Mouse (Mus musculus) spleen, adult 12 weeks (tissue): ENCODE data around the gene Psmd7.

Experiments used
- DNase-seq: peaks from one replicate; pipeline ENCODE4 v3.0.0; 2022; ENCODE audit warnings: low spot score

Psmd7 gene

GRCm38 (mm10) chr8:107578132-107578531 is 10.1 kb downstream of the Psmd7 start:
- no peak for DNase-seq

DNA sequence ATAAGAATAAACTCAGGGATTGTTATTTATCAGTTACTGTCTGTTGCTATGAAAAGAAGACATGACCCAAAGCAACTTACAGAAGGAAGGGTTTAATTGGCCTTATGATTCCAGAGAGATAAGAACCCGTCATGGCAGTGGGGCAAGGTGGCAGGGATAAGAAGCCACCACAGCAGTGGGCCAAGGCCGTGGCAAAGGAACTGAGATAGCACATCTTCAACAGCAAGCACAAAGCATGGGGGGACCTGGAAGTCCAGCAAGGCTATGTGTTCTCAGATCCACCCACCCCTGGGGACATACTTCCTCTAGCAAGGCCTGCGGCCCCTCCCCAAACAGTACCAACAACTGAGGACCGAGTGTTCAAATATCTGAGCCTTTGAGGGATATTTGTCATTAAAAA is 10.6 kb downstream of the Psmd7 start:
- no peak for DNase-seq

DNA sequence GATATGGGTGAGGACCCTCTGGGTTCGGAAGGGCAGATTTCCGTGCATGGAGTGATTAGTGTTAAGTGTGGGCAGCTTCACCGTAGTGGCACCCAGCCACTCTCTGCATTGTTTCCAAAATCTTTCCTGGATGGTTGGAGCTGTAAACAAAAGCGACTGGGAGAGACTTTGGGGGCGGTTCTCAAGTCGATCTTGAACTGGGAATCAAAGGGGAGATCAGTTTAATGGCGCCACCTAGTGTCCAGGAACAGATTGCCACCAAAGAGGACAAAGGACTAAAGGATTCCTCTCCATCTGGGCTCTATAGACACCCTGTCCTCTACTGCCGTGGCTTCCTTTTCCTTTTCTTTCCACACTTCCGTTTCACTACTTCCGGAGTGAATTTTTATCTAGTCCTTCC is 11.6 kb downstream of the Psmd7 start:
- peak; percentile 63 for DNase-seq

DNA sequence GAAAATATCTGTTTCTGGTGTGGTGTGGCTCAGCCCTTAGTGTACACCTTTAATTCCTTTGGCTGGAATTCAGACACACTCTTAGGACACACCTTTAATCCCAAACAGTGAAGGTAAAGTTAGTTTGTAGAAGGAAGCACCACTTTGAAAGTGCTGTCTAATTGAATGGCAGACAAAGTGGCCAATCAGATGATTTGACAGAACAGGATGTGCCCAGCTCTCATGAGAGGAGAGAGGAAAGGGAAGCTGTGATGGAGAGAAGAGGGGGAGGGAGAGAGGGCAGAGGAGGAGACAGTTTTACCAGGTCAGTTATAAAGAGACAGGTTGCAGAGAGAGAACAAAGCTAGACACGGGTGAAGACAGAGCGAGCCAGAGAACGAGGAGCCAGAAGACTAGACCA is 13.5 kb downstream of the Psmd7 start:
- no peak for DNase-seq

DNA sequence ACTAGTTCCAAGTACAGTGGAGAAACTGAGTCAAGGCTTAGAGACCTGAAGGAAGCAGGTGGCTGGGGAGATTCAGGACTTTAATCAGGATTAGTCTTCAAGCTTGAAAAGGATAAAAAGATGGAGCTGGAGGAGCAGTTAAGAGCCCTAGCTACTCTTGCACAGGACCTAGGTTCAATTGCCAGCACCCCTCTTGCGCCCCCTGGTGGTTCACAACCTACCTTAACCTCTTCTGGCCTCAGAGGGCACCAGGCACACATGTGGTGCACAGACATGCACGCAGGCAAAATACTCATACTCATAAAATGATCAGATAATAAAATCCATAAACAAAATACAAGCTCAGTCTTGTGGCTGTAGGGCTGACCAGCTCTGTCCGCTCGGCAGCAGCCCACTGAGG is 15.8 kb downstream of the Psmd7 start:
- DNase-seq, result peak; percentile 65

- no peak for DNase-seq
Measured at GRCm38 (mm10) chr8:107571486-107572135, 16.7 kb downstream of the Psmd7 start.

DNA sequence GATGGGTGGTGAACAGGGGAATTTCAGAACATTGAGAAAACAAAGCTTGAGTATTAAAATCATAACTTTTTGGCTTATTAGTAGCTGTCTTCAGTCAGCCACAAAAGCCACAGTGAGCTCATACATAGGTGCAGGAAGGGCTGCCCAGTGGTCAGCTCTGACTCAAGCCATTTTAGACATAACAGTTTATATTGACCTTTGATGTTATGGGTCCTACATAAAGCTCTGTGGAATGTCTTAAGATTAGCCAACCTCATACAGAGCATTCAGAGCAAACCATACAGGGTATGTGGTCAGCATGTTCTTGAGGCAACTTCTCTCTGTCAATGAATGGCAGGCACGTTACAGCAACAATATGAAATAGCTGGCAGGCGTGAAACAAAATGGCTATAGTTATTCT is 17.2 kb downstream of the Psmd7 start:
- DNase-seq, result no peak

- DNase-seq, result no peak
Measured at GRCm38 (mm10) chr8:107562164-107562563, 26.1 kb downstream of the Psmd7 start.

- DNase-seq, result no peak
Measured at GRCm38 (mm10) chr8:107560820-107561536, 27.3 kb downstream of the Psmd7 start.

GRCm38 (mm10) chr8:107556511-107556936 is 31.7 kb downstream of the Psmd7 start:
- DNase-seq, result no peak

- DNase-seq, result no peak
Measured at GRCm38 (mm10) chr8:107555231-107555630, 33.0 kb downstream of the Psmd7 start.

- DNase-seq, result no peak
Measured at GRCm38 (mm10) chr8:107552234-107552633, 36.0 kb downstream of the Psmd7 start.

GRCm38 (mm10) chr8:107546817-107547216 is 41.4 kb downstream of the Psmd7 start:
- DNase-seq, result no peak

- no peak for DNase-seq
Measured at GRCm38 (mm10) chr8:107546154-107546553, 42.1 kb downstream of the Psmd7 start.

- DNase-seq, result no peak
Measured at GRCm38 (mm10) chr8:107545621-107546152, 42.6 kb downstream of the Psmd7 start.

- DNase-seq, result no peak
Measured at GRCm38 (mm10) chr8:107544651-107545174, 43.6 kb downstream of the Psmd7 start.

DNA sequence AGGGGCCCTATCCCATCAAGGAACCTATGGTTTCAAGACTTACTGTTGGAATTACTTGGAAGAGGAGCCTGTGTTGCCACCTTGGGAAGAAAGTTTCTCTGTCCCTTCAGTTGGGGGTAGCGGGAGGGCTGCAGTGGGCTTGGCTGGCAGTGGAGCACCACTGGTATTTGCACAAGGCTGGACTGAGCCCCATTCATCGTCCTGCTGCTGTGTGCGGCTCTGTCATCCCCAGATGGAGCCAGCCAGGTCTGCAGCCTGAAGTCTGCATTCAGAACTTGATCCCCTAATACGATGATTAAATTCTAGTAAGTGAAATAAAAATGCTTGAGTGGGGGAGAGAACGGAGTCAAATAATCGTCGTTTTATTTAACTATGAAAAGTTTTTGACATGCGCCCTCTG is 44.1 kb downstream of the Psmd7 start:
- no peak for DNase-seq

- DNase-seq, result no peak
Measured at GRCm38 (mm10) chr8:107543714-107544113, 44.5 kb downstream of the Psmd7 start.

DNA sequence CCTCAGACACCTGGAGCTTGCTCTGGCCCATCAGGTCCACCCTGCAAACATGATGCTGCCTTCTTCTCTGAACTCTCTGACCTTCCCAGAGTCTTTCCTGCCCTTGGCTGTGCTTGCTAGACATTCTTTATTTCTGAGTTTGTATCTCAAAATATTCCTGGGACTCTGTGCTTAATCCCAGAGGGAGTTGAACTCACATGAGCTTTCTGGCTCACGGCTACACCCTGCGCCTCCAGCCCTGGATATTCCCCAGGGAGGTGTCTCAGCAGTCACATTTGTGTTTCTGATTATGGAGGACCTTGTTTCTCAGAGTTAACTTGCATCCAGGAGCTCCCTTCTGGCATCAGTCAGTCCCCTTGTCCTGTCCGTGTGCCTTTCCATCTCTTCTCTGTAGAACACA is 46.1 kb downstream of the Psmd7 start:
- DNase-seq, result no peak

GRCm38 (mm10) chr8:107541369-107541768 is 46.9 kb downstream of the Psmd7 start:
- no peak for DNase-seq

GRCm38 (mm10) chr8:107540623-107541022 is 47.6 kb downstream of the Psmd7 start:
- no peak for DNase-seq

GRCm38 (mm10) chr8:107537472-107537871 is 50.8 kb downstream of the Psmd7 start:
- DNase-seq, result no peak
